Mouse (Mus musculus) hindbrain, embryonic 11.5 days (tissue): ENCODE data around the gene Rrp8. TPM values are rescaled to one million over a fixed set of nuclear protein-coding genes. Genes with fewer than 3 reads are reported as not detected.
"Not testable (repeated sequence)": the region's sequence is repeated elsewhere in the genome, so short reads cannot be mapped to it uniquely, and the experiment has no call there.

Source experiments
- ATAC-seq: fragments of 200-750 bp; cut with Nextera tagmentation; 2 replicates; pipeline ENCODE4 v1.8.0; 2017; ENCODE audit warnings: mild to moderate bottlenecking, moderate TSS enrichment, moderate library complexity; ENCODE audit not compliant: low FRiP score
- DNase-seq: peaks from one replicate; pipeline ENCODE4 v3.0.0-alpha.2; 2015; ENCODE audit warnings: low spot score
- H3K27ac ChIP-seq: fragments of 300-500 bp; sonication (generic); 2 replicates; pipeline ENCODE4 v1.5.1; 2014; ENCODE audit warnings: mild to moderate bottlenecking, low read depth, low read length
- H3K27me3 ChIP-seq: fragments of 300-500 bp; sonication (generic); 2 replicates; pipeline ENCODE4 v1.6.1; 2014; ENCODE audit warnings: mild to moderate bottlenecking, low read length, moderate library complexity, mixed read lengths; ENCODE audit not compliant: control insufficient read depth, insufficient read depth
- H3K36me3 ChIP-seq: fragments of 300-500 bp; sonication (generic); 2 replicates; pipeline ENCODE4 v1.6.1; 2014; ENCODE audit warnings: mild to moderate bottlenecking, low read length, moderate library complexity, mixed read lengths; ENCODE audit not compliant: control insufficient read depth, insufficient read depth
- H3K4me1 ChIP-seq: fragments of 300-500 bp; sonication (generic); replicated peaks from 2 replicates; pipeline ENCODE4 v1.6.1; 2014; ENCODE audit warnings: low read length, mixed read lengths; ENCODE audit not compliant: control insufficient read depth, insufficient read depth
- H3K4me2 ChIP-seq: fragments of 300-500 bp; sonication (generic); replicated peaks from 2 replicates; pipeline ENCODE4 v1.6.1; 2014; ENCODE audit warnings: mild to moderate bottlenecking, low read depth, low read length
- H3K4me3 ChIP-seq: fragments of 300-500 bp; sonication (generic); 2 replicates; pipeline ENCODE4 v1.5.1; 2014; ENCODE audit warnings: low read depth, low read length
- H3K9ac ChIP-seq: fragments of 300-500 bp; sonication (generic); 2 replicates; pipeline ENCODE4 v1.6.1; 2014; ENCODE audit warnings: low read depth, low read length
- H3K9me3 ChIP-seq: fragments of 300-500 bp; sonication (generic); 2 replicates; pipeline ENCODE4 v1.6.1; 2016; ENCODE audit warnings: low read length; ENCODE audit not compliant: control insufficient read depth
- WGBS: fragments of 180-500 bp; shearing (Covaris S2); extraction: QIAGEN DNeasy Blood & Tissue Kit; methylation state at CpG from one replicate; pipeline ENCODE4 v1.1.7; 2014; 5-methylcytosine and 5-hydroxymethylcytosine counted together
- polyA plus RNA-seq: library from polyadenylated mRNA; unstranded; fragments of >200 nt; fragmentation: Nextera tagmentation; extraction: Ambion mirVana; gene quantifications from 2 replicates; pipeline ENCODE4 v1.2.1, GENCODE M21; 2014

Gene Rrp8
- polyA plus RNA-seq, 1 experiment from 2014 or later, result 33.1 TPM

DNA sequence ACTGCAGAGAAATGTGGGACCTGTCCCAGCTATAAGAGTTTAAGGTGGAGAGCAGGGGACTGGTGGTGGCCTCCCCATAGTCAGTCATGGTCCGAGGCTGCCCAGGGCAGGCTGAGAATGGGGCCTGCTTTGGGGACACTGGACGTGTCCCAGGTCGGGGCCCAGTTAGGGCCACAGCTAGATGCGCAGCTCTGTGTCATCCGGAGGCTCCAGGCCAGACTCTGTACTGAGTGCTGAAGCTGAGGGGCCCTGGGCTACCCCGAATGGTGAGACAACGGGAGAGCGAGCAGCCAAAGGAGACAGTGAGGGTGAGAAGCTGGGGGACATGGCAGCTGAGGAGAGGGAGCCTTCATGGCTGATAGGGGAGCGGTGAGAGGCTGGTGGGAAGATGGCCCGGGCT is 16.1 kb upstream of the Rrp8 start:
- H3K27ac ChIP-seq, result no peak overlapping the region
- H3K4me2 ChIP-seq, result no peak overlapping the region
- H3K4me3 ChIP-seq, result no peak overlapping the region
- no peaks in the 10 kb centered on the region for H3K9me3 ChIP-seq
- no peak for DNase-seq
- ATAC-seq, result no peak
- H3K9ac ChIP-seq, result no peak overlapping the region
- H3K27me3 ChIP-seq, result no peaks in the 10 kb centered on the region
- H3K4me1 ChIP-seq, result no peaks in the 10 kb centered on the region
- peaks cover 7% of the 10 kb centered on the region for H3K36me3 ChIP-seq
- 90% methylated on average over 10 of the region's 10 CpGs for WGBS

DNA sequence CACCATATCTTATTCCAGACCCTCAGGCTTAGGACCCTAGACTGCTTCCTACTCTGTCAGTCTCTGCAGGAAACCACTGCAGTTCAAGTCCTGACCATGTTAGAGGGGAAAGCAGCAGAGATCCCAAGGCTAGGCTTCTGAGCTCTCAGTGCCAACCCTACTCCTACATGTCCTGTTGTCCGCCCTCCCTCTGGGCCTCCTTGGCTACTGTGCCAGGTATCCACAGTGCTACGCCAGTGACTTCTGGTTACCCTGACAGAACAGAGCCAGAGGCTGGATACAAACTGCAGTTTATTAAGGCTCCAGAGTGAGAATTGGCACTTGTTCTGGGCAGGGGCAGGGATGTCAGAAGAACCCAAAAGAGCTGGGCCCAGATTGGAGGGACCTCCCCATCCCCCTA is 15.5 kb upstream of the Rrp8 start:
- DNase-seq (no peak), ATAC-seq (no peak; the same call in none of the 2 replicates)
- Histone ChIP-seq H3K9ac (no peak overlapping the region), H3K9me3 (no peaks in the 10 kb centered on the region), H3K4me1 (no peaks in the 10 kb centered on the region), H3K27ac (no peak overlapping the region), H3K36me3 (peaks cover 5% of the 10 kb centered on the region; the same call in 1 of the 2 replicates), H3K27me3 (no peaks in the 10 kb centered on the region), H3K4me3 (no peak overlapping the region), H3K4me2 (no peak overlapping the region)
- WGBS, result 96% methylated on average over 2 of the region's 2 CpGs

DNA sequence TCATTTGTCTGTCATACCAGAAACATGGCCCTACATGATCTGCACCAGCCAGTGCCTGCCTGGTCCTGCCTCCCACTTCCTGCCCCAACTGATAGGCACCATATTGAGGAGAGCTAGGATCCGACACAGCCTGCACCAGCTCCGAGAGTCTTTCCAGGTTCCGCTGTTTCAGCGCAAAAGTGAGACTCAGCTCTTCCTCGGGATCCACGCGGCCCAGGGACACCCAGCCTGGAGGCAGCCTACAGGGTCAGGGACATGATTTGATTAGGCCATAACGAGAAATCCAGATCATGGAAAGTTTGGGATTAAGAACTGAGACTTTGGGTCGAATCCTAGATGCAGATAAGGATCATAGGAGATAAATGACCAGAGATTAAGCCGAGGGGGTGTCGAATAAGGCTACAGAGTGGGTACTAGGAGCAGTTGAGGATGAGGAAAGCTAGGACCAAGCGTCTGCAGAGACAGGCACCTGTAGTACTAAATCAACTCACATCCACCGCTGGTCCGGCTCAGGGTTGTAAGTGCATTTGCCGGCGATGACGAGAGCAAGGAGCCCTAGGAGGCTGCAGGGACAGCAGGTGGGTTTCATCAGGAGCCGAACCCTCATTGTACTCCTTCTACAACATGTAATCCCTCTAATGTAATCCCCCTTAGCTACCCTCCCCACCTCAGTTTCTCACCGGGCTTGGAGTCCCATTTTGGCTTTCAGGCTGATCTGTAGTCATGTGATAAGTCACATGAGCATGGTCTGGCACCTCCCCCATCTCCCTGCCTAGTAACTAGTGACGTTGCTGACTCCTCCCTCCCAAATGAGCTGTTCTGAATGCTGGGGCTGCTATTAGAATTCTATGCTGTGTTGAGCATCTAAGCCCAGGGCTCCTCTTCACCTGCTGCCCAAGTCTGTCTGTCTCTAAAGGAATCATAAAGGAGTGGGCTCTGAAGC is 14.6 kb upstream of the Rrp8 start, which contains the start of gene Tpp1:
Gene Tpp1 (minus strand): TSS at position 745 of the 943 bp plus-strand sequence.
- Histone ChIP-seq H3K36me3 (peaks cover 2% of the 10 kb centered on the region; the same call in 1 of the 2 replicates), H3K4me2 (peak within 1 kb of the TSS; percentile 60), H3K27ac (no peak within 1 kb of the TSS), H3K9me3 (no peaks in the 10 kb centered on the region), H3K4me1 (no peaks in the 10 kb centered on the region), H3K4me3 (peak within 1 kb of the TSS; percentile 47), H3K9ac (peak within 1 kb of the TSS; percentile 71), H3K27me3 (no peaks in the 10 kb centered on the region)
- WGBS, result 26% methylated on average over 20 of the region's 20 CpGs
- peak; percentile 94 for ATAC-seq
- peak; percentile 93 for DNase-seq

DNA sequence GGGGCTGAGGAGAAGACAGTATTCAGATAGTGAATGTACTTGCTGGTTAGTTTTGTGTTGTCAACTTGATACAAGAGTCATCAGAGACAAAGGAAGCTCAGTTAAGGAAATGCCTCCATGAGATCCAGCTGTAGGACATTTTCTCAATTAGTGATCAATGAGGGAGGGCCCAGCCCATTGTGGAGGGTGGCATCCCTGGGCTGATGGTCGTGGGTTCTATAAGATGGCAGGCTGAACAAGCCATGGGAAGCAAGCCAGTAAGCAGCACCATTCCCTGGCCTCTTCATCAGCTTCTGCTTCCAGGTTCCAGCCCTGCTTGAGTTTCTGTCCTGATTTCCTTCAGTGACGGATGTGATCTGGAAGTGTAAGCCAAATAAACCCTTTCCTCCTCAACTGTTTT is 10.6 kb upstream of the Rrp8 start:
- H3K4me3 ChIP-seq, result no peak overlapping the region
- DNase-seq, result no peak
- H3K9me3 ChIP-seq, result no peaks in the 10 kb centered on the region
- no peaks in the 10 kb centered on the region for H3K36me3 ChIP-seq
- no peak overlapping the region for H3K9ac ChIP-seq
- H3K27me3 ChIP-seq, result no peaks in the 10 kb centered on the region
- no peak overlapping the region for H3K27ac ChIP-seq
- WGBS, result 82% methylated on average over 2 of the region's 2 CpGs
- H3K4me1 ChIP-seq, result no peaks in the 10 kb centered on the region
- no peak overlapping the region for H3K4me2 ChIP-seq
- no peak for ATAC-seq

DNA sequence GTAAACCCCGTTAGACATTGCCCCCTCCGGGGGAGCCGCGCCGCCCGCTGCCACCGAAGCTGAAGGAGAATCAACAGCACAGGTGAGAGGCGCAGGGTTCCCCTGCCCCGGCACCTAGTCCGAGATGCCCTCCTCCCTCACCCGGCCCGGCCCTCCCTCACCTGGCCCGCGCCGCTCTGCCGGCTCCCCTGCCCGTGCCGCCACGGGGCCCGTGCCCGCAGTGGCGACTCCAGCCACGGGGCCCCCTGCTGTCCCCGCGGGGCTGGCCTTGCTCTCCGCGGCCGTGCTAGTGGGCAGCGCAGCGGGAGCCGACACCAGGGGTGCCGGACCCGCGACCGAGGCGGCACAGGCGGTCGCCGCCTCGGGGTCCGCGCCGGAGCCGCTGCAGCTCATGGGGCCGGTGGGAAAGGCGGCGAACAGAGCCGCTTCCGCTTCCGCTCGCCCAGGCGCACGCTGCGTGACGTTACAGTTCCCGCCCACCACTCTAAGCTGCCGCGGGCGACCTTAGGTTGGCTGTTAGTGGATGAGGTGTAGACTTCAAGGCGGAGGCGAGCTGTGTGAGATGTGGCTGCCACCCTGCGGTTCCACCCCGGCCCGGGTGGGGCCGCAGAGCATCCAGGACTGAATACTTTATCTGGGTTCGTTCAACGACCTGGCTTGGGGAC is 6.9 kb upstream of the Rrp8 start, which contains the start of gene Taf10:
Gene Taf10 (minus strand): TSS at position 436 of the 665 bp plus-strand sequence.
- H3K27ac ChIP-seq, result peak within 1 kb of the TSS; percentile 75
- H3K9ac ChIP-seq, result peak within 1 kb of the TSS; percentile 91
- DNase-seq, result peak; percentile 91
- H3K4me3 ChIP-seq, result peak within 1 kb of the TSS; percentile 92
- H3K4me1 ChIP-seq, result no peaks in the 10 kb centered on the region
- peak within 1 kb of the TSS; percentile 77 for H3K4me2 ChIP-seq
- no peaks in the 10 kb centered on the region for H3K9me3 ChIP-seq
- H3K36me3 ChIP-seq, result no peaks in the 10 kb centered on the region
- no peaks in the 10 kb centered on the region for H3K27me3 ChIP-seq
- peak; percentile 98 for ATAC-seq
- WGBS, result under 1% methylated on average over 51 of the region's 67 CpGs

DNA sequence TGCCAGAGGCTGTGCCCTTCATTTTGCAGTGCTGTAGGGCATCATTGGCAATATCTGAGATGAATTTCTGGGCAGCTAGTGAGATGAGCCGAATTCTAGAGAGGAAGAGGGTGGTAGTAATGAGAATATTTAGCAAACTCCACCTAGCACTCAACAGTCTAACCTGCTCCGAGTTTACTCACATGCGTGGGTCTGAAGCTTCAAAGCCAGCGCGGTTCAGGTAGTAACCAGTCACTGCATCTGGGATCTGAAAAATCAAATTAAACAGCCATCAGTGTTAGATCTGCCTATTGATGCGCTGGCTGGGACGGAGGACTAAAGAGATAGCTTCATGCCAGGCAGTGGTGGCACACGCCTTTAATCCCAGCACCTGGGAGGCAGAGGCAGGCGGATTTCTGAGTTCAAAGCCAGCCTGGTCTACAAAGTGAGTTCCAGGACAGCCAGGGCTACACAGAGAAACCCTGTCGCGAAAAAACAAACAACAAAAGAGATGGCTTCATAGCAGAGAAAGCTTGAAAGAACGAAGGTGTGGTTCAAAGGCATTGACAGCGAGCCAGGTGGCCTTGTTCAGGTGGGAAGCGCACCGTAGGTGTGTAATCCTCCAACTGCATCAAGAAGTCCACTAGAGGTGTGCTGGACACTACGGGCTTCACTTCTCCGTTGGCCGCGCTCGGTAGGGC is 6.2 kb upstream of the Rrp8 start:
- H3K27ac ChIP-seq, H3K27me3 ChIP-seq, H3K4me1 ChIP-seq, DNase-seq, H3K9me3 ChIP-seq, H3K36me3 ChIP-seq, ATAC-seq: not testable (repeated sequence)
- Histone ChIP-seq H3K4me3 (peak overlapping the region; percentile 92), H3K4me2 (peak overlapping the region; percentile 77), H3K9ac (peak overlapping the region; percentile 91)
- WGBS, result 34% methylated on average over 20 of the region's 20 CpGs

DNA sequence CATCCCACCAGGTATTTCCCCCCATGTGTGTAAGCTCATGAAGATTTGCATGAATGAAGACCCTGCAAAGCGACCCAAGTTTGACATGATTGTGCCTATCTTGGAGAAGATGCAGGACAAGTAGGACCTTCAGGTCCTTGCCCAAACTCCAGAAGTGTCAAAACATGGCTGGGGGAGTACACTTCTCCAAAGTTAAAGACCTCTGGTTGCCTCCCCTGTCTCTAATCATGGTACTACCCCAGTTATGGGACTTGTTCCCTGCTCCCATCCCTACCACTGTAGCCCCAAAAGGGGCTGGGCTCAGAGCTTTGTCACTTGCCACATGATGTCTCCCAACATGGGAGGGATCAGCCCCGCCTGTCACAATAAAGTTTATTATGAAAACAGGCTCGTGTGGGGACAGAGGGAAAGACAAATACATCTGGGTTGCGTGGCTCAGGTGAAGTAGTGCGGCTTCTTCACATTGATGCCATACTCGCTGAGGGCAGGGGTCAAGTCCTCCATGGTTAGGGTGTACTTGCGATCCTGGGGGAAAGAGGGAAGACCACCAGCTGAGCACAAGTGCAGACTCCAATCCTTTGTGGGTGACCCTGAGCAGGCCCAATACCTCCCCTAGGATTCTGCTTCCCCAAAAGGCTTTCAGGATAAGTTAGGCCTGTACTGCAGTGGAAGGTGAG is 5.5 kb upstream of the Rrp8 start:
- not testable (repeated sequence) for H3K9ac ChIP-seq, DNase-seq, H3K4me1 ChIP-seq, H3K9me3 ChIP-seq, ATAC-seq, H3K27ac ChIP-seq, H3K4me2 ChIP-seq, H3K27me3 ChIP-seq, H3K36me3 ChIP-seq
- H3K4me3 ChIP-seq, result peak overlapping the region; percentile 92; the same call in 1 of the 2 replicates
- 87% methylated on average over 7 of the region's 7 CpGs for WGBS

DNA sequence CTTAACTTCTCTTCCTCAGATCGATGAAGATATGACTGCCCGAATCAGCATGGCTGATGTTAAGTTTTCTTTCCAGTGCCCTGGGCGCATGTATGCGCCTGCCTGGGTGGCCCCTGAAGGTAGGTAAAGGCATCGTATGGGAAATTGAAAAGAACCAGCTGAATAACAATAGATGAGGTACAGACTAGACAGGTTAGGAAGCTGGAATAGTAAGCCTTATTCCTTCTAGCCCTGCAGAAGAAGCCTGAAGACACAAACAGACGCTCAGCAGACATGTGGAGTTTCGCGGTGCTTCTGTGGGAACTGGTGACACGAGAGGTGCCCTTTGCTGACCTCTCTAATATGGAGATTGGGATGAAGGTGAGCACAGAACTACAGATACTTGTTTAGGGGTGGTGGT is 4.8 kb upstream of the Rrp8 start:
- Histone ChIP-seq H3K4me2 (no peak overlapping the region), H3K27me3 (no peaks in the 10 kb centered on the region), H3K9me3 (no peaks in the 10 kb centered on the region), H3K9ac (no peak overlapping the region), H3K36me3 (no peaks in the 10 kb centered on the region), H3K4me1 (peaks cover 4% of the 10 kb centered on the region; the same call in 1 of the 2 replicates), H3K4me3 (no peak overlapping the region), H3K27ac (no peak overlapping the region)
- 94% methylated on average over 9 of the region's 9 CpGs for WGBS
- DNase-seq (no peak), ATAC-seq (no peak)
